Mouse (Mus musculus): Measurements from ENCODE around the gene Slc7a5.

DNA sequence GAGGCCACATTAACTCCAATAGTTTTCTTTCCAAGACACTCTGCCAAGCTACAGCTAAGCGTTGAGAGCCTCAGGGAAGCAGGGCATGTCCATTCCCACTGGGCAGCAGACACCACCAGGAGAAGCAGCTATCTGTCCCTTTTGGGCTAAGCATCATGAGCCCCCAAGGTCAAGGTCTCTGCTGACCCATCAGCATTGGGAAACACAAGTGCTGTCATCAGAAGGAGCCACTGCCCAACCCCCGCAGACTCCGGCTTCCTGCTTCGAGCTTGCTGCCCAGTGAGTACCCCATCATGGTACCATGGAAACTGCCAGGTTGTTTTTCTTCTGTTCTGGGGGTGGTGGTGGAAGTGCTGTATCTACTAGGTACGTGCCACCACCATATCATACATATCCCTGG, 39.3 kb downstream of the Slc7a5 start:
- TF ChIP-seq POLR2A (IDR thresholded peaks at IDR 0.05; ENCODE audit: low read depth, low read length) (no peak), CTCF (conservative IDR thresholded peaks at IDR 0.05; ENCODE audit: insufficient read depth, insufficient read length, low read depth, low read length) (no peak)
